32 mouse cellular contexts compared by ENCODE assay signal in the genomic region with DNA sequence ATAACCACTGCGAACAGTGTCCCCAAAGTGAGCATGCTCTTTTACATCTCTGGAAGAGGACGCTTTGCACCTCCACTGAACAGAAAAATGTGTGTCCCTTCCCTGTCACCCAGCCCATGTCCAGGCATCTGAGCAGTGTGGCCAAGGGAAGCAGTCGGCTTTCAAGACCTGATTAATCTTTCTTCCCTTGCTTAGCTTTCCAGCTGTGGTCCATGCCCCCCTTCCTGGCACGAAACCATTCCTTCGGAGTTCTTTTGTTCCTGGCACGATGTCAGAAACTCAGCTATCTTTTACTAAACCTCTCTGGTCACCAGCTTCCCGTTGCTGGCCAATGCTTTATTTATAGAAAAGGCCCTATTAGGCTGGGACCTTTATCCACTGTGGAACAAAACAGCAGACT.
DNase-seq lines count a peak whose midpoint lies in the region; ATAC-seq and TF ChIP-seq lines count a peak whose summit lies in the region.
"Had no signal": no experiment of that assay in that cellular context is flagged by ENCODE, and none has a peak within 500 bp of the region (broad histone marks: within the 10 kb centered on the region; RNA-seq: fewer than 3 reads in every experiment).

No protein-coding gene starts in this region.

- no peaks in the 10 kb centered on the region for H3K27me3 ChIP-seq in heart, embryonic 14.5 days (ENCODE audit: control insufficient read depth, insufficient read depth, low read length)
- H3K27me3 ChIP-seq in lung, embryonic 15.5 days, result no peaks in the 10 kb centered on the region
- H3K27me3 ChIP-seq: embryonic facial prominence, embryonic 15.5 days; forebrain, embryonic 12.5 days; hindbrain, embryonic 12.5 days; limb, embryonic 15.5 days; liver, embryonic 13.5 days; midbrain, embryonic 15.5 days; neural tube, embryonic 15.5 days had no signal

- H3K4me3 ChIP-seq in heart, embryonic 14.5 days (ENCODE audit: control insufficient read depth in 1 of 2, insufficient read depth in 1 of 2, low read depth in 1 of 2, low read length in 2 of 2), result no peak overlapping the region
- no peak overlapping the region for H3K4me3 ChIP-seq in lung, embryonic 15.5 days
- H3K4me3 ChIP-seq in bone marrow macrophage, adult 2 months (ENCODE audit: insufficient read depth, low read length), result no peak overlapping the region
- H3K4me3 ChIP-seq: embryonic facial prominence, embryonic 10.5 days; embryonic facial prominence, embryonic 15.5 days; forebrain, embryonic 12.5 days; hindbrain, embryonic 12.5 days; limb, embryonic 10.5 days; limb, embryonic 15.5 days; liver, embryonic 13.5 days; midbrain, embryonic 15.5 days; neural tube, embryonic 15.5 days had no signal

- H3K4me1 ChIP-seq in heart, embryonic 14.5 days (ENCODE audit: control insufficient read depth in 2 of 2, insufficient read depth in 2 of 2, low read length in 2 of 2), result peaks cover 19 to 20% of the 10 kb centered on the region in 2 experiments
- H3K4me1 ChIP-seq in lung, embryonic 15.5 days, result peaks cover 17% of the 10 kb centered on the region
- peaks cover 38% of the 10 kb centered on the region for H3K4me1 ChIP-seq in bone marrow macrophage, adult 2 months (ENCODE audit: control insufficient read depth, insufficient read depth, low read length)
- H3K4me1 ChIP-seq: embryonic facial prominence, embryonic 10.5 days; embryonic facial prominence, embryonic 15.5 days; forebrain, embryonic 12.5 days; limb, embryonic 10.5 days; limb, embryonic 15.5 days; liver, embryonic 13.5 days; midbrain, embryonic 15.5 days; neural tube, embryonic 15.5 days had no signal

- ATAC-seq in heart, embryonic 14.5 days (ENCODE audit: insufficient number of reproducible peaks, insufficient read depth, low FRiP score, low read depth), result peak; percentile 33; the same call in 1 of the 2 replicates
- peak; percentile 60; the same call in 1 of the 2 replicates for ATAC-seq in lung, embryonic 15.5 days (ENCODE audit: borderline replicate concordance, extremely low read depth, low FRiP score, low TSS enrichment)
- ATAC-seq: activated CD4-positive, CD25-positive, alpha-beta regulatory T cell, adult 4 months; forebrain, postnatal 0 days; intestine, embryonic 16.5 days; midbrain, embryonic 15.5 days had no signal

- no peaks in the 10 kb centered on the region for H3K36me3 ChIP-seq in heart, embryonic 14.5 days (ENCODE audit: control insufficient read depth, insufficient read depth, low read length)
- no peaks in the 10 kb centered on the region for H3K36me3 ChIP-seq in lung, embryonic 15.5 days
- H3K36me3 ChIP-seq: embryonic facial prominence, embryonic 10.5 days; embryonic facial prominence, embryonic 15.5 days; forebrain, embryonic 12.5 days; hindbrain, embryonic 12.5 days; limb, embryonic 10.5 days; limb, embryonic 15.5 days; liver, embryonic 13.5 days; midbrain, embryonic 15.5 days; neural tube, embryonic 15.5 days had no signal

- H3K4me2 ChIP-seq in heart, embryonic 14.5 days (ENCODE audit: low read length), result peak overlapping the region; percentile 29
- H3K4me2 ChIP-seq in lung, embryonic 15.5 days, result no peak overlapping the region
- H3K4me2 ChIP-seq: embryonic facial prominence, embryonic 15.5 days; forebrain, embryonic 12.5 days; hindbrain, embryonic 12.5 days; limb, embryonic 15.5 days; liver, embryonic 13.5 days; midbrain, embryonic 15.5 days; neural tube, embryonic 15.5 days had no signal

- WGBS in heart, embryonic 14.5 days, result 25% methylated on average over 7 of the region's 7 CpGs
- 35% methylated on average over 7 of the region's 7 CpGs for WGBS in lung, embryonic 15.5 days

- peak overlapping the region; percentile 30; the same call in 1 of the 2 replicates for H3K9ac ChIP-seq in heart, embryonic 14.5 days (ENCODE audit: low read length)
- H3K9ac ChIP-seq in lung, embryonic 15.5 days, result no peak overlapping the region
- H3K9ac ChIP-seq: embryonic facial prominence, embryonic 15.5 days; forebrain, embryonic 12.5 days; forebrain, postnatal 0 days; hindbrain, embryonic 12.5 days; limb, embryonic 15.5 days; liver, embryonic 13.5 days; midbrain, embryonic 15.5 days; neural tube, embryonic 15.5 days had no signal

- H3K27ac ChIP-seq in heart, embryonic 14.5 days (replicated peaks in 1 of 2; ENCODE audit: control insufficient read depth in 1 of 2, insufficient read depth in 1 of 2, low read depth in 2 of 2, low read length in 2 of 2), result peak overlapping the region; percentile 52 to 53; a peak in 3 of 4 replicates
- 0 out of 2 replicates have a peak overlapping the region, but pooled peaks have one; percentile 45 for H3K27ac ChIP-seq in lung, embryonic 15.5 days
- H3K27ac ChIP-seq in bone marrow macrophage, adult 2 months (ENCODE audit: insufficient read depth, low read depth, low read length), result peak overlapping the region; percentile 56
- H3K27ac ChIP-seq: embryonic facial prominence, embryonic 10.5 days; embryonic facial prominence, embryonic 15.5 days; forebrain, embryonic 12.5 days; hindbrain, embryonic 12.5 days; kidney, postnatal 0 days; limb, embryonic 10.5 days; limb, embryonic 15.5 days; liver, embryonic 13.5 days; macrophage; midbrain, embryonic 15.5 days; neural tube, embryonic 15.5 days had no signal

- H3K9me3 ChIP-seq in heart, embryonic 14.5 days (ENCODE audit: control insufficient read depth, low read length), result no peaks in the 10 kb centered on the region
- H3K9me3 ChIP-seq in lung, embryonic 15.5 days, result no peaks in the 10 kb centered on the region
- H3K9me3 ChIP-seq: limb, embryonic 10.5 days; limb, embryonic 15.5 days; liver, embryonic 13.5 days; midbrain, embryonic 15.5 days; neural tube, embryonic 15.5 days had no signal

- no peak for DNase-seq in heart, adult 9 months (ENCODE audit: low spot score in 2 of 2)
- no peak for DNase-seq in lung, postnatal 4 days
- DNase-seq in MN1 (ENCODE audit: low spot score), result peak; percentile 19
- DNase-seq in cerebellum, adult 8-10 months, result no peak
- DNase-seq: adrenal gland, adult 2 months; adrenal gland, postnatal 36 days; B cell, adult 2 months; cerebellum, adult 2 months; cerebellum, postnatal 25 days; forebrain, postnatal 0 days; gastrocnemius, postnatal 10 days; kidney, adult 8-10 months; layer of hippocampus, postnatal 36 days; liver, embryonic 13.5 days; retina, postnatal 1 day; right cerebral cortex, postnatal 14 days; thymus, postnatal 4 days had no signal

- no peak for TF ChIP-seq CTCF in bone marrow macrophage, adult 2 months (IDR thresholded peaks at IDR 0.05; ENCODE audit: low read depth, low read length)

- TF ChIP-seq POLR2A in bone marrow macrophage, adult 2 months (IDR thresholded peaks at IDR 0.05; ENCODE audit: borderline replicate concordance, low read depth, low read length), result no peak
